Mouse (Mus musculus) cerebellum, adult 9-11 months (tissue): ENCODE data around the gene Acss2.

ENCODE experiments used
- DNase-seq: peaks from one replicate; pipeline ENCODE4 v3.0.0; 2022

Gene Acss2

GRCm38 (mm10) chr2:155517455-155518423, at the start of gene Acss2, which contains the start of gene Ggt7:
Gene Acss2 (plus strand): TSS chr2:155517948.
Gene Ggt7 (minus strand): TSS chr2:155518237.
- peak; percentile 100 for DNase-seq

DNA sequence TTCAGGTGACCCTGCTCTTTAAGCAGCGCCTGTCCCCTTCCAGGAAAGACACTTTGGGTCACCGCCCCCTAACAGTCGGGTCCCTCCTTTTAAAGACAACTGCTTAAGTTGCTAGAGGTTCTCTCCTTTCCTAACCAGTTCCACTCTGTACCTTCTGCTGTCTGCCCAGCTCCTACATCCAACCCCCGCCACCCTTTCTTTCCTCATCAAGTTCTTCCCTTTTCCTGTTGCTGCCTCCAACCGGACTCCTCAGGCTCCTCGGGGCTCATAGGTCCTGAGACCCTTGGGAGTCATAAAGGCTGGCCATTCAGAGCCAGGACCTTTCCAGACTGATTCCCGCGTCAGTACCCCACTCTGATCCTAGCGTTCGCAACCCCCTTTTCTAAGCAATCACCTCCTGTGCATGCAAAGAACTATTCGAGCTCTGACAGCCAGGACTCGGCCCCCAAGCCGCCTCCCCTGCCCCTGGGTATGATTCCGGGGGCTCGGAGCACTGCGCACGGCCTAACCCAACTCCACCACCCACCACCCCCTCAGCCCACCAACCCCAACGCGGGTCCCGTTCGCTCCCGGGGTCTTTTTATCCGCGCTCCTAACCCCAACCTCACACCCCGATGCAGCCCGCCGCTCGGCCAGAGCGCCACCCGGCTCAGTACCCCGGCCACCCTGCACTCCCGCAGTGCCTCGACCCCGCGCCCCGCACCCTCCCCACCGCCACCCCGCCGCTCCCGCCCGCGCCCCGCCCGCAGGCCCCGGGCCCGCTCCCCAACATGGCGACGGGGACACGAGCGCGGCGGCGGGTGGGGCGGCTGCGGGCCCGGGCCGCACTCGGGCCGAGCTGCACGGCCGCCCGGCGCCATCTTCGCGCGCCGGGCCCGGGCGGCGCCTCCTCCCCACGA, 44.8 kb upstream of the Acss2 start:
- DNase-seq = peak; percentile 52

GRCm38 (mm10) chr2:155473570-155474088, 44.1 kb upstream of the Acss2 start, which contains the start of gene Ncoa6:
Gene Ncoa6 (minus strand): TSS chr2:155473894.
- DNase-seq = peak; percentile 71

DNA sequence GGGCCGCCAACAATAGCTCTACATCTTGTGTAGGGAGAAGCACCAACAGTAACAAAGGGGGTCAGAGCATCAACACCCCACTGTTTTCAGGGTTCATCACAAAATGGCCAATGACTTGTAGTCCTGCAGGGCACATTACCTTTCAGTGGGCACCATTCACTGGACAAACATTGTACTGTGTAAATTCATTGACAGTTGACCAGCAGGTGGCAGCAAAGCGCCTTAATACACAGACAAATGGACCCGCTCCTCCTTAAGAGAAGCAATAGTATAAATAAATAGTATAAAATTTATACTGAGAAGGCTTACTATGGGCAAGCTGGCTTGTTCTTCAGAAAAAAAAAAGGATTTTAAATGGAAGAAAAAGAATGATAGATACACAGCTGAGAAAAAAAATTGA, 35.7 kb upstream of the Acss2 start:
- peak; percentile 47 for DNase-seq

DNA sequence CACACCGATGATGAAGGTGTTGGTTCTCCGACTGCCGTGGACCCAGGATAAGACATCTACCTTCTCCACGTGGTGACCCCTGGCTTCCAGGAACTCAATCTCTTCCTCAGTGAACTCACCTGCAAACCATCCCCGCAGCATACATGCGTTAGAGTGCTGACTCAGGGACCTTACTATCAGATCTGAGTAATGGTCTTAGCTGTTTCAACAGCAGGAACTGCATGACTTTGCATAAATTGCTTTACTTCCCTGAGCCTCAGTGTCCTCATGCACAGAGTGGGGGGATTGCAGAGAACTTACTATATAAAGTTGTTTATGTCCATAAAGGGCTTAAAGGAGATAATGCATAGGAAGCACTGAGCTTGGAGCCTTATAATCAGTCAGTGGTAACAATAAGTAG, 26.8 kb upstream of the Acss2 start:
- no peak for DNase-seq

DNA sequence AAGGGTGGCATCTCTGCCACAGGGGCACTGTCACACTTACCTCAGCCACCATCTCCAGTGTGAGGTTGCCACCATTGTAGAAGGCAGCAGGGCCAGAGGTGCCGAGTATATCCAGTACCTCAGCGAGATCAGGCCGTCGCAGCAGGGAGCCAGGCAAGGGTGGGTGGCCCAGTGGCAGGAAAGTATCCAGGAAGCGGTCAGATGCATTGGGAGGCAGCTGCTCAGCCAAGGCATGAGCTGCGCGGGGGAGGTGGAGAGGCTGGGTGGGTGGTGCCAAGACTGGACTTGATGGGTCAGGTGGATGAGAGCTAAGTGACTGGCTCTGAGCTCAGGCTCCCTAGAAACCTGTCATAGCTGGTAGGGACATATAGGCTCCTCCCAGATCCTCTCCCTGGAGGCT, 15.2 kb upstream of the Acss2 start:
- no peak for DNase-seq

DNA sequence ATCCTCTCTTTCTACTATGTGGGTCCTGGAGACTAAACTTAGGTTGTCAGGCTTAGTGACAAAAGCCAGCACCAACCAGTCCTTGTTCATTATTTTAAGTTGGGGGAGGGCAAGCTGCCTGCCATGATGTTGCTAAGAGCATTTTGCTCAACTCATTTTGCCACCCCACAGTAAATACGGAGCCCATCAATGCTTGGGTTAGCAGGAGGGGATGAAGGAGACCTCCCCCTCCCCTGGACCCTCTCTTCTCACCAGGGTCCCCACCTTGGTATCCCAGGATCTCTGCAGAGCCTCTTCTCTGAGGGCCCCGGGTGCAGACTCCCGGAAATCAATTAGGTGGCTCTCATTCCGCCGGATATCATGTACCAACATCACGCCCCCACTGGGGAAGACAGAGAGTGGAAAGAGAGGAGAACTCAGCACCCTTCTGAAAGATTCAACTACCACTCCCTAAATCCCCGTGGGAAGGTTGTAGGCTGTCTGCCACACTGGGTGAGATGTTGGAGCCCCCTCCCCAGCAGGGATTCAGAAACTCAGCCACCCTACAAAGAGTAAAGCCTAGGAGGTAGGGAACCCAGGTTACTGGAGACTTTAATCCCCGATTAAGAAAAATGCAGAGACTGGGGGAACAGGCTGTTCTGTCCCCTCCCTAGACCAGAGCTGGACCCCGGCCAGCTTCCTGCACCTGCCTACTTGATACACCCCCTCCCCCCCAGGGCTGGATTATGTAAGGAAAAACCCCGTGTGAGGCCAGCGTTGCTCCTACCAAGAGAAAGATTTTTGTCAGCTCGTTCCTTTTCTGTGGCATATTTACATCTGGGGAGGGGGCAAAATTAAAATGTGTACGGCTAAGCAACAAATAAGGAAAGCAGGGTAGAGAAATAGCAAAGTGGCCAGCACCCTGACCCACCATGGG, 13.1 kb upstream of the Acss2 start:
- DNase-seq = peak; percentile 69

GRCm38 (mm10) chr2:155505811-155506210, 11.9 kb upstream of the Acss2 start:
- no peak for DNase-seq

DNA sequence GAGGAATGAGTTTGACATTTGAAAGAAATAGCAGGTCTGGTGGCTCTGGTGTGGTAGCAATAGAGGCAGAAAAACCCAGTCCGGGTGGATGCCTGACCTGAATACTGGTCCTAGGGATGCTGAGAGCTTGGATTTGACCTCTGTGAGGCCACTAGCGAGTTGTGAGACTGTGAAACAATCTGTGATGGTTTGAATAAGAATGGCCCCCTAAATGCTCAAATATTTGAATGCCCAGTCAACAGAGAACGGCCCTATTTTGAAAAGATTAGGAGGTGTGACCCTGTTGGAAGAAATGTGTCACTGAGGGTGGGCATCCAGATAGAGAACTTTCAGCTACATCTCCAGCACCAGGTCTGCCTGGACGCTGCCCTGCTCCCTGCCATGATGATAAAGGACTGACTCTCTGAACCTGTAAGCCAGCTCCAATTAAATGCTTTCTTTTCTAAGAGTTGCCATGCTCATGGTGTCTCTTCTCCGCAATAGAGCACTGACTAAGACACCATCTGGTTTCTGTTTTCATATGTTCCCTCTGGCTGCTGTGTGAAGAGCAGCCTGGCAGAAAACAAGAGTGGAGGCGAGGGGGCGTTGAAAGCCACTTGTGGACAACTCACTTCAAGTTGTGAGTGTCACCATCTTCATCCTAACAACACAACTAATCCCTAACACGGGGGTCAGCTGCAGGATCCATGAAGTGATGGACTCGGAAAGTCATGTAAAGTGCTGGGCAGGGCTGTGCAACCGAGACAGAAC, 9.9 kb upstream of the Acss2 start:
- DNase-seq = no peak

- peak; percentile 86 for DNase-seq
These were observed 5.3 kb upstream of the Acss2 start for GRCm38 (mm10) chr2:155512479-155512878.

DNA sequence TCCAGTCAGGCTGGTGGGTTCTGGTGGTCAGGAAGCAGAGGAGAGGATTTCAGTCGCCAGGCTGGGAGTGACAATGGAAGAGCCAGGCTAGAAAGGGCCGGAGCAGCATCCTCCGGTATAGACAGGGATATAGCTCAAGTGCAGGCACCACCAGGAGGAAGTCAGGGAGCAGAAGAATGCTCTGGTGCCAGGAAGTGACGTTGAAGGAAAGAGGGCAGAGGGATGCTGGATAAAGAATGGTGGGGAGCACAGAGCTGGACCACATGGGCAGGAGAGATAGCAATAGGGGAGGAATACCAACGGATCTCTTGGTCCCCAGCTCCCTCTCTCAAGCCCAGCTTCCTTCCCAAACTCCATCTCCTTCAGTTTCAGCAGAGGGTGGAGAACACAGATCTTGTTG, 4.2 kb upstream of the Acss2 start:
- DNase-seq = peak; percentile 67

- DNase-seq = peak; percentile 93
These were observed 3.1 kb upstream of the Acss2 start for GRCm38 (mm10) chr2:155514666-155515065.

DNA sequence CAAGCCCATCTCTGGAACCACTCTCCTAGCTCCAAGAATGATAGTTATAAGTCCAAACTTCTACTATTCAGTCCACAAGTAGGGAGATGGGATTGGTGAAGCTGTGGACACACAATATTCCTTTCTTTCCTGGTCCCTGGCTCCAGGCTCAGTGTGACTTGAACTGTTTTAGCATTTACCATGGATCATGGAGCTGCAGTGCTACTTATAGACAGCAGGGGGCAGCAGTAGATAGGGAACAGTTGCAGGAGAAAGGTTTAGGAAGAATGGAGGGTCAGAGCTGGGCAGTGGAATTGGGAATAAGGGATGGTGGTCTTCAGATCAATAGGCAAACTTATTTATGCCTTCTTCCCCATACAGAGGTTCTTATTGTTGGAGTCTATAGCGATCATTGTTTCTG, 1.8 kb upstream of the Acss2 start:
- DNase-seq = peak; percentile 81

DNA sequence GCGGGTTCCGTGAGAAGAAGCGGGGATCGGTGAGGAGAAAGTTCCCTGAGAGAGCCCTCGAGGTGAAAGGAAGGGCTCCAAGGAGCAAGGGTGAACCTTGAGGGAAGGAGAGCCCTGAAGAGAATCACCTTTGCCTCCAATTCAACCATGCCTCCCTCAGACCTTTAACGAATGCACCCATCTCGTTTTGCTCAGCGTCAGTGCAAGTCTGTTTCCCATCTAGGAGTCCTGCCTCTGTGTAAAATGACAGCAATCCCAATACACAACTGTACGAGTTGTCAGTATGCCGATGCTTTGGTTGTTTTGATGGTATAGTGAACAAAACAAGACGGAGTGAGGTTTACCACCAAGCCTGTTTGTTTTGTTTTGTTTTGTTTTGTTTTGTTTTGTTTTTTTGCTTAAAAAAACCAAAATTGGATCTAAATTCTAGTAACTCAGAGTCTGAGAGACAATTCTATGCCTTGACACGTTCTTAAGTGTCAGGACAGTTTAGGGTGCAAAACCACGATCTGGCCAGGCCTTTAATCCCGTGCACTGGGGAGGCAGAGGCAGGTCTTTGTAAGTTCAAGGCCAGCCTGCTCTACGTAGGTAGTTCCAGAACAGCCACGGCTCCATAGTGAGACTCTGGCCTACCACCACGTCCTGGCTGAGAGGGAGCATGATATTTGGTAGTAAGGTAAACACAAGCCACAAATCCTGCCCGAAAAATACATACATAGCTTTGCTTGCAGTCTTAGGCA, 953 bp downstream of the Acss2 start:
- peak; percentile 40 for DNase-seq

DNA sequence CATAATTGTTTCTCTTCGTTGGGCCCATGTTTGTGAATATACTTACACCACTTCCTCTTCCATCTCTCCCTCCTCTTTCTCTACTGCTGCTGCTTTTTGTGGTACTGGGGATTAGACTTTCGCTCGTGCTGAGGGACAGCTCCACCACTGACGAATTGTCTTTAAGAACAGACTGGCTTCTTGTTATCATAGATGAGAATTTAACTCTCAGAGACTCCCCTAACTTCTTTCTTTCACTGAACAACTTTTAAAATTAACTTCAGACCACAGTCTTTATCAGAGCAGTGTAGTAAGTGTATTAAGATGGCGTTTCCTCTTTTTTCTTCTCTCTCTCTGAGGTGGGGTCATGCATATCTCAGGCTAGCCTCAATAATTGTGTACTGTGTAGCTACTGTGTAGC, 6.0 kb downstream of the Acss2 start:
- DNase-seq = no peak

GRCm38 (mm10) chr2:155524378-155524777, 6.6 kb downstream of the Acss2 start:
- DNase-seq = no peak

DNA sequence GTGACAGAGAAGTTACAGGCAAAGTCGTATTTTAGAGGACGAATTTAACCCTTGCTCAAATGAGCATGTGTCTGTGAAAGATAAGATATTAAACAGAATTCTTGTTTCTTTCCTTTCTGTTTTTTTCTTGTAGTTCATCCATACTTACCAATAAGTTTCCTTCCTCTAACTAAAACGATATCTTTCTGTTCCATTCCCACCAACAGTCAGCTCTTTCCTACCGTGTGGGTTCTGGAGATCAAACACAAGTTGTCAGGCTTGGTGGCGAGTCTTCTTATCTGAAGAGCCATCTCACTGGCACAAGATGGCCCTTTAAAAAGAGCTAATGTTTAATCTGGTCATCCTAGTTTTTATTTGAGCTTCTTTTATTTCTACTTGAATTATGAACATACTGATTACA, 9.6 kb downstream of the Acss2 start:
- no peak for DNase-seq

GRCm38 (mm10) chr2:155536292-155536691, 18.5 kb downstream of the Acss2 start:
- no peak for DNase-seq

DNA sequence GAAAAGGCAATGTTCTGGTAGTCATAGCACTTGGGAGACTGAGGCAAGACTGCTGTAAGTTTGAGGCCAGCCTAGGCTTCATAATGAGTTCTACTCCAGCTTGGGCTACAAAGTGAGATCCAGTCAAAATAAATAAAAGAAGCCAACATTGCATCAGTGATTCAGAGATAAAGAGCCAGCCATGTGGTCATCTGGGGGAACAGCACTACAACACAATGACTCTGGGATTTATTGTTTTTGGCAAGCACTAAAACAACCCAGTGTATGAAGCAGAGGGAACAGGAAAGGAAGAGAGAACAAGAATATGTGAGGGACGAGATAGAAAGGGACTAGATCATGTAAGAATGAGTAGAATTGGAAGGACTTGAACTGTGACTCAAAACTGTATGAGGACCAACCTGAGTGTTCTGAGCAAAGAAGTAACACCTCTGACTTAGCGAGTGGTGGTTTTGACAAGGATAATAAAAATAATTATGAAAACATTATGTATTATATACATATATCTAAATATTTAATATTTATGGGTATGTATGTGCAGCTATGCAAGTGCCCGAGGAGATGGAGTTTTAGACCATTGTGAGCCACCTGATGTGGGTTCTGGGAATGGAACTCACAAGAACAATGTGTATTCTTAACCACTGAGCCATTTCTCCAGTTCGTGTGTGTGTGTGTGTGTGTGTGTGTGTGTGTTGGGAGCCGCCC, 20.2 kb downstream of the Acss2 start:
- DNase-seq = no peak
